Mouse (Mus musculus): ENCODE measurements around the gene Zc3h12a.

GRCm38 (mm10) chr4:125126761-125127160, 879 bp downstream of the Zc3h12a start:
- TF ChIP-seq POLR2A (IDR thresholded peaks at IDR 0.05; ENCODE audit: insufficient read length, low read depth) (peak; percentile 11), MYOD1 (IDR thresholded peaks at IDR 0.05; ENCODE audit: control insufficient read depth in 1 of 3, insufficient read length in 2 of 3, low read depth in 2 of 3) (no peak), E2F4 (IDR thresholded peaks at IDR 0.05; ENCODE audit: insufficient read depth) (no peak)
